Mouse (Mus musculus) liver (tissue): ENCODE measurements at regions not wholly inside any gene's neighbourhood (a gene's known extent, or its start where the extent isn't known, plus 50 kb on each side); places are given as distances from the start of the nearest gene placed in this dataset.

Experiments used
- DNase-seq: peaks from one replicate; pipeline ENCODE4 v3.0.0-alpha.2; 2020; ENCODE audit warnings: mixed read lengths

GRCm38 (mm10) chr8:36364567-36365231, 599.1 kb downstream of the Gm19410 start:
- no peak for DNase-seq

DNA sequence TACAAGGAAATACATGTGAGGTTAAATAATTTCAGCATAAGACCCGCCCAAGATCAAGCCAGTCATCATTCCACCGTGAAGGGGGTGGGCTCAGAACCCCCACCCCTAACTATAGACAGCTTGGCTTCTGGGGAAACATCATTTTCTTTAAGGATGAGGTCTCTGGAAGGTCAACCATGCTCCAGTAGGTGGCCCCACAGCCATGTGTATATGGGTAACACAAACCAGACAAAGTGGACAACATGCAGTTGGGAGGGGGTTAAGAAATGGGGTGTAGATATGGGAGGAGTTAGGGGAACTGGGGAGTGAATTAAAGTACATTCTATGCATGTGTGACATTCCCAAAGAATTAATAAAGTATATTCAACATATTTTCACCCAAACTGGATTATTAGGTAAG, 600.4 kb downstream of the Gm19410 start:
- no peak for DNase-seq

DNA sequence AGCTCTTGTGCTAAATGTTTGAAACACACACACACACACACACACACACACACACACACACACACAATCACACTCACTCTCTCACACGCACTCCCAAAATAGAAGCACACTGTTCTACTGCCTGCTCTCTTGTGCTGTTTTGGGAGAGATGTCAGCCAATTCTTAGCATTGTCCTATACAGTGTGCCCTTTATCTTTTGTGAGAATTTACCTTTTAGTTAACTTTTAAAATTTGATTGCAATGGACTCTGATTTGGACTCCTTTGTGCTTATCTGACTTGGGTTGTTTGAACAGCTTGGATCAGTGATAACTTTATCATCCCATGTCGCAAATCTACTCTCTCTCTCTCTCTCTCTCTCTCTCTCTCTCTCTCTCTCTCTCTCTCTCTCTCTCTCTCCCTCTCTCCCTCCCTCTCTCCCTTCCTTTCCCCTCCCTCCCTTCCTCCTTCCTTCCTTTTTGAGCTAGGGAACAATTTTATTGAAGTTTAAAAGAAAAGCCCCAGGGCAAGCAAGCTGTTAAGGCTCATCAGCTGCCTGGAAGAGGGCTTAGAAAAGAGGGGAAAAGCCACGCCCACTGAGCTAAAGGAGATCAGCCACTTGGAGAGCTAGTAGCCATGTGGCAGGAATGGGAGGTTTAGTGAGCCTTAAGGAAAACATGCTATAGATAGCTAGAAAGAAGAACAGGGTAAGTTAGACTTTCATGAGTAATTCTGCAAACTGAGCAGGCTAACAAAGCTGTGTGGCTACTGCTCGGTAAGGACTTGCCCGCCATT, 611.2 kb downstream of the Gm19410 start:
- DNase-seq, result no peak

DNA sequence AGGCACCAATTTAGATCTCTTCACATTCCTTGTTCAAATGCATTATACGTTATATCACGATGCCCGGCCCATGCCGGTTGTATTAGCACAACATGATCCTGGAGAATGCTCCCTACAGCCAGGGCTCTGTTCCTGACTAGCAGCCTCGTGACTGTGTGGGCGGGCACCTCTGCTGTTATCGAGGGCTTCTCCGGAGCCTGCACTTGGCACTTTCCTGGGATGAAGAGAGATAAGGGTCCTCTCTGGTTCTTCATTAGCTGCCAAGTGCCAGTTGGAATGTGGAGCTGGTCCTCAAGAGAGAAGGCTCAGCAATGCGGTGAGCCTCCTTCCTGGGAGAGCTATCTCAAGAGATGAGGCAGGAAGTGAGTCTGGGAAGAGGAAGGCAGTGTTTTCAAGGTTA, 598.9 kb upstream of the AI429214 start:
- no peak for DNase-seq

DNA sequence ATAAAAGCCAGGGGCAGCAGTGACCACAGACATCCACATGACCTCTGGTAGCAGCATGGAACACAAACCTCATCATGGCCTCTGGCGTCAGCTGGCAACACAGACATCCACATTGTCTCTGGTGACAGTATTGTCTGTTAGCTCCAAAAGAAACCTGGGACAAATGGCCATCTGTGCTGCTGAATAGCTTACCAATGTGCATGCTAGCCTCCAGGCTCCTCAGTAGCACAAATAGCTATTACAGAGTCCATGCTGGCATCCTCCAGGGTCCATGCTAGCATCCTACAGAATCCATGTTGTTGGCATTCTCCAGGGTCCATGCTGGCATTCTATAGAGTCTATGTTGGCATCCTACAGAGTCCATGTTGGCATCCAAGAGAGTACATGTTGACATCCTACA, 596.9 kb upstream of the AI429214 start:
- no peak for DNase-seq

DNA sequence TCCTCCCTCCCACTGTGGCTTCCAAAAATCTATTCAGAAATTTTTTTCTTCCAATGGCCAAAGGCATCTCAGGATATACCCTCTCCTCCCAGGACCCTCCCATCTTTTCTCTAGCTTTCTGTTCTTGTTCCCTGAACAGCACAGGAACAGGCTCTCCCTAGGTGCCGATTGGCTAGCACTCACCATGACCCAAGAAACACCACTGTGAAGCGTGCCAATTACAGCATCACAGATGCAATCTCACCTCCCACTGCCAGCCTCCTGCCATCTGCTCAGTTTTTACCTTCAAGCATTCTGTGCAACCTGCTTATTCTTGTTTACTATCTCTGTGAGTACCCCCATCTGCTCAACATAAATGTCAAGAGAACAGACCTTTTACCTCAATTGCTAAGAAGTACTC, 586.7 kb upstream of the AI429214 start:
- no peak for DNase-seq
